Mouse (Mus musculus): Measurements from ENCODE around the gene Cyb5rl.

- TF ChIP-seq CHD2 (IDR thresholded peaks at IDR 0.05; ENCODE audit: low read depth, low read length) (no peak), MAFK (IDR thresholded peaks at IDR 0.05; ENCODE audit: insufficient read depth, low read depth, low read length) (no peak)
These were observed 12.9 kb downstream of the Cyb5rl start for GRCm38 (mm10) chr4:107079716-107080115.

All from ES-E14 (cell line).